Mouse (Mus musculus) embryonic fibroblast, embryonic 13.5 days (primary cell): ENCODE measurements around the gene Rgma. TPM values are rescaled to one million over a fixed set of nuclear protein-coding genes. Genes with fewer than 3 reads are reported as not detected.

Source experiments
- H3K27ac ChIP-seq: 2 replicates; pipeline ENCODE4 v1.5.1; 2012; ENCODE audit warnings: low read length, control low read depth, inconsistent platforms; ENCODE audit not compliant: insufficient read depth
- H3K4me1 ChIP-seq: 2 replicates; pipeline ENCODE4 v1.6.1; 2011; ENCODE audit warnings: low read length; ENCODE audit not compliant: control insufficient read depth, insufficient read depth
- H3K4me3 ChIP-seq: 2 replicates; pipeline ENCODE4 v1.5.1; 2011; ENCODE audit warnings: mild to moderate bottlenecking, control low read depth, low read length; ENCODE audit not compliant: insufficient read depth
- CTCF ChIP-seq: IDR thresholded peaks from 2 replicates; pipeline ENCODE4 v1.5.1; 2011; ENCODE audit warnings: mild to moderate bottlenecking, control low read depth, low read length, moderate library complexity, borderline replicate concordance; ENCODE audit not compliant: insufficient read depth
- POLR2A ChIP-seq: IDR thresholded peaks from 2 replicates; pipeline ENCODE4 v1.6.1; 2011; ENCODE audit warnings: low read depth, mild to moderate bottlenecking, control low read depth, low read length, moderate library complexity
- polyA plus RNA-seq: library from polyadenylated mRNA; stranded (reverse); fragments of >200 nt; gene quantifications from 2 replicates; pipeline ENCODE4 v1.2.4, GENCODE M21; 2011; ENCODE audit warnings: low read depth; ENCODE audit not compliant: missing spikeins, insufficient read length

Gene Rgma
- polyA plus RNA-seq, 1 experiment = 19.3 TPM

DNA sequence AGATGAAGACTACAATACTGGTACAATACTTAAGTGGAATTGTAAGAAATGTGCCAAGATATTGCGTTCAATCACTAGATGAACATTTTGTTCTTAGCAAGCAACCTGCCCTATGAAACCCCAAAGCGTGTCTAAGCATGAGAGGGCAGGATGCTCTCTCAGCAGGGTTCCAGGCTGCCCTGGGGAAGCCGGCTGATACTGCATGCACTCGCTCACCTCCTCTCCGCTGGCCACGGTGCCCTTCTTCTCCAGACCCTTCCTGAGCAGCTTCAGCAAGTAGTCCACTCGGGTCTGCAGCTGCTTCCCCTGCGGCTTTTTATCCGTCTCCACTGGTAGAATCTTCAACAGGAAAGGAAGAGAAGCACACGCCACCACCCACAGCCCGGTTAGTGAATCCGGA lies 78.8 kb downstream of the Rgma start:
- Histone ChIP-seq H3K4me1 (peaks cover 6% of the 10 kb centered on the region), H3K4me3 (no peak overlapping the region), H3K27ac (peak overlapping the region; percentile 4; the same call in 1 of the 2 replicates)
- TF ChIP-seq CTCF = no peak
- TF ChIP-seq POLR2A = no peak

DNA sequence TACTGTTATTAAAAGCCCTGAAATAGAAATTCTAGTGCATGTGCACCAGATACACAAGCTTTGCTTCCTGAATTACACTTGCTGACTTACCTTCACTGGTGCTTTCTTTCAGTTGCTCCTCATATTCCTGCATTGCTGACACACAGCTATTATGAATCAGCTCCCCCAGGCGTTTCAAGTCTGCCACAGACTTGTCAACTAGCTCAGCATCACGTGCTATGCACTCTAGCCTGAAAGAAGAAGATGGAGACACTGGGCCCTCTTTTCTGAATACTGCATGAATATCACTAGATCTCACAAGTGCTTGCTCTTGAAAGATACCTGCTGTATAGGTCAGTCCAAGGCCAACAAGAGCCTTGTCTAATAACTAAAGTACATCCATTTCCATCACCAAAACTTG lies 88.2 kb downstream of the Rgma start:
- TF ChIP-seq CTCF = no peak
- no peak for TF ChIP-seq POLR2A
- H3K4me1 ChIP-seq = no peaks in the 10 kb centered on the region
- no peak overlapping the region for H3K27ac ChIP-seq
- H3K4me3 ChIP-seq = no peak overlapping the region

DNA sequence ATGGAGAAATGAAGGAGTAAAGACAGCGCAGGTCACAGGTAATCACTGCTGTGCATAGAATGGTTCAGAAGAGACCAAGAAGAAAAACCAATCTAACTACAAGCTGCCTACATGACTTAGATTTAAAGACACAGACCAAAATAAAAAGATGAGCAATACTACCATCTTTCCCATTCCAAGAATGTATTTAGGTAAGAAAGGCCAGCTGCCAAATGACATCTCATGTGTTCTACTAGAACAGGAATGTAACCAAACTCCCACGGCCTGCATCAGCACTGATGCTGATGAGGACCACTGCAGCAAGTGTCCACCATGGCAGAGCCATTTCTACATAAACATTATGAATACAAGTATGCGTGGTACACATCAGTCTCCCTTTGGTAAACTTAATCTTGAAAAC lies 92.4 kb downstream of the Rgma start:
- Histone ChIP-seq H3K4me1 (no peaks in the 10 kb centered on the region), H3K4me3 (no peak overlapping the region), H3K27ac (no peak overlapping the region)
- TF ChIP-seq POLR2A (no peak), CTCF (no peak)

Other genes with a start within 250 kb of the Rgma start
- 45.2 and 51.4 TPM in 2 replicates for gene Chd2, start 166.3 kb downstream of the Rgma start, polyA plus RNA-seq